Mouse (Mus musculus) frontal cortex, adult 2 months (tissue): ENCODE data around the gene Atp1b3. TPM values are rescaled to one million over a fixed set of nuclear protein-coding genes. Genes with fewer than 3 reads are reported as not detected.

Experiments
- DNase-seq, 2 experiments: peaks; one replicate each; pipeline ENCODE4 v3.0.0; 2022; ENCODE audit warnings: low spot score in 1 of 2; ENCODE audit errors: extremely low spot score in 1 of 2
- polyA plus RNA-seq: library from polyadenylated mRNA; depleted of rRNA; stranded (reverse); fragments of >200 nt; gene quantifications from 2 replicates; pipeline ENCODE4 v1.2.3, GENCODE M21; 2012; rRNA removed

Gene Atp1b3
- polyA plus RNA-seq, 1 experiment, result 135 TPM

DNA sequence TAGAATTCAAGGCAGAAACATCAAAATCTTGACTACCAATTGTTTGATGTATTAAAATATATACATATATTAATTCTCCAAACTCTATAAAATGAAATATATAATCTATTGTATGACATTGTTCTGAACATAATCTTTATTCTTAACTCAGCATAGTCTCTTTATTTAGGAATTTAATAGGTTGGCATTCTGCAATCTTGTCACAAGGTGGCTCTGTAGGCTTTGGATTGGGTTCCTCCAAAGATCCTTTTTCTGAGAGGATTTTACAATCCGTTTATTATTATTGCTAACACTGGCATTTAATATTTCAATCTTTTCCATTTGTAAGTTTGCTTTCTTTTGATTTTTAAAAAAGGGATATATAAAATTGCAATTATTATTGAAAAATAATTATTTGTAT is 79.3 kb downstream of the Atp1b3 start:
- DNase-seq, result no peak

Other genes starting within 250 kb of the Atp1b3 start
- gene Gk5, start 245.1 kb downstream of the Atp1b3 start, polyA plus RNA-seq, result 4.1 TPM in 2 replicates
- gene Tfdp2, start 168.2 kb downstream of the Atp1b3 start, polyA plus RNA-seq, result 15.0 and 15.9 TPM in 2 replicates
- 161 and 181 TPM in 2 replicates for gene Rnf7, start 114.2 kb upstream of the Atp1b3 start, polyA plus RNA-seq
- 0.06 and 0.11 TPM in 2 replicates for gene Gm28729, start 160.8 kb upstream of the Atp1b3 start, polyA plus RNA-seq